Mouse (Mus musculus): ENCODE data around the gene Aunip. TPM values are rescaled to one million over a fixed set of nuclear protein-coding genes. Genes with fewer than 3 reads are reported as not detected.

Aunip gene
- polyA plus RNA-seq, 1 experiment from 2014 or later: 4.2 TPM

- H3K9ac ChIP-seq (replicated peaks; ENCODE audit: low read depth, low read length): no peak overlapping the region
- no peaks in the 10 kb centered on the region for H3K9me3 ChIP-seq (ENCODE audit: control insufficient read depth, low read length)
- H3K36me3 ChIP-seq (ENCODE audit: control insufficient read depth, insufficient read depth): no peaks in the 10 kb centered on the region
- no peaks in the 10 kb centered on the region for H3K27me3 ChIP-seq (replicated peaks; ENCODE audit: control insufficient read depth, insufficient read depth, low read length)
- no peak overlapping the region for H3K4me3 ChIP-seq (replicated peaks; ENCODE audit: low read length)
- no peak overlapping the region for H3K27ac ChIP-seq (ENCODE audit: low read length)
- H3K4me2 ChIP-seq (ENCODE audit: low read length): no peak overlapping the region
- WGBS: 88% methylated on average over 10 of the region's 10 CpGs
- no peak for ATAC-seq
- H3K4me1 ChIP-seq (replicated peaks; ENCODE audit: control insufficient read depth, insufficient read depth, low read length): peaks cover 3% of the 10 kb centered on the region
These were observed 6.9 kb downstream of the Aunip start for GRCm38 (mm10) chr4:134517719-134518118.

- WGBS: 83% methylated on average over 4 of the region's 4 CpGs
- H3K27ac ChIP-seq (ENCODE audit: low read length): no peak overlapping the region
- H3K4me3 ChIP-seq (replicated peaks; ENCODE audit: low read length): no peak overlapping the region
- no peaks in the 10 kb centered on the region; the same call in 1 of the 2 replicates for H3K4me1 ChIP-seq (replicated peaks; ENCODE audit: control insufficient read depth, insufficient read depth, low read length)
- no peaks in the 10 kb centered on the region for H3K9me3 ChIP-seq (ENCODE audit: control insufficient read depth, low read length)
- no peak for ATAC-seq
- no peak overlapping the region for H3K9ac ChIP-seq (replicated peaks; ENCODE audit: low read depth, low read length)
- H3K27me3 ChIP-seq (replicated peaks; ENCODE audit: control insufficient read depth, insufficient read depth, low read length): no peaks in the 10 kb centered on the region
- no peak overlapping the region for H3K4me2 ChIP-seq (ENCODE audit: low read length)
- no peaks in the 10 kb centered on the region for H3K36me3 ChIP-seq (ENCODE audit: control insufficient read depth, insufficient read depth)
These were observed 7.7 kb downstream of the Aunip start for GRCm38 (mm10) chr4:134518541-134518940.

- no peak for ATAC-seq
- no peak overlapping the region for H3K27ac ChIP-seq (ENCODE audit: low read length)
- no peak overlapping the region for H3K4me3 ChIP-seq (replicated peaks; ENCODE audit: low read length)
- no peak overlapping the region for H3K9ac ChIP-seq (replicated peaks; ENCODE audit: low read depth, low read length)
- H3K27me3 ChIP-seq (replicated peaks; ENCODE audit: control insufficient read depth, insufficient read depth, low read length): no peaks in the 10 kb centered on the region
- no peaks in the 10 kb centered on the region for H3K9me3 ChIP-seq (ENCODE audit: control insufficient read depth, low read length)
- H3K4me2 ChIP-seq (ENCODE audit: low read length): no peak overlapping the region
- no peaks in the 10 kb centered on the region for H3K36me3 ChIP-seq (ENCODE audit: control insufficient read depth, insufficient read depth)
- no peaks in the 10 kb centered on the region; the same call in 1 of the 2 replicates for H3K4me1 ChIP-seq (replicated peaks; ENCODE audit: control insufficient read depth, insufficient read depth, low read length)
These were observed 8.5 kb downstream of the Aunip start for GRCm38 (mm10) chr4:134519281-134519680.

GRCm38 (mm10) chr4:134523447-134523846 lies 12.6 kb downstream of the Aunip start:
- Histone ChIP-seq H3K4me3 (replicated peaks; ENCODE audit: low read length) (no peak overlapping the region), H3K36me3 (ENCODE audit: control insufficient read depth, insufficient read depth) (peaks cover 12% of the 10 kb centered on the region)
- WGBS: 90% methylated on average over 4 of the region's 4 CpGs

GRCm38 (mm10) chr4:134525806-134526205 lies 15.0 kb downstream of the Aunip start:
- 24% methylated on average over 5 of the region's 5 CpGs for WGBS
- H3K4me3 ChIP-seq (replicated peaks; ENCODE audit: low read length): no peak overlapping the region
- no peak overlapping the region for H3K9ac ChIP-seq (replicated peaks; ENCODE audit: low read depth, low read length)
- H3K4me2 ChIP-seq (ENCODE audit: low read length): no peak overlapping the region
- ATAC-seq: no peak
- no peaks in the 10 kb centered on the region for H3K4me1 ChIP-seq (replicated peaks; ENCODE audit: control insufficient read depth, insufficient read depth, low read length)
- H3K27ac ChIP-seq (ENCODE audit: low read length): no peak overlapping the region
- H3K36me3 ChIP-seq (ENCODE audit: control insufficient read depth, insufficient read depth): peaks cover 30% of the 10 kb centered on the region
- H3K27me3 ChIP-seq (replicated peaks; ENCODE audit: control insufficient read depth, insufficient read depth, low read length): no peaks in the 10 kb centered on the region
- H3K9me3 ChIP-seq (ENCODE audit: control insufficient read depth, low read length): no peaks in the 10 kb centered on the region

More at GRCm38 (mm10) chr4:134523447-134523846, 12.6 kb downstream of the Aunip start:
- no peak overlapping the region for H3K4me2 ChIP-seq (ENCODE audit: low read length)
- H3K4me1 ChIP-seq (replicated peaks; ENCODE audit: control insufficient read depth, insufficient read depth, low read length): no peaks in the 10 kb centered on the region; the same call in 1 of the 2 replicates
- no peaks in the 10 kb centered on the region for H3K9me3 ChIP-seq (ENCODE audit: control insufficient read depth, low read length)
- no peak overlapping the region for H3K27ac ChIP-seq (ENCODE audit: low read length)
- no peak overlapping the region for H3K9ac ChIP-seq (replicated peaks; ENCODE audit: low read depth, low read length)
- no peak for ATAC-seq
- H3K27me3 ChIP-seq (replicated peaks; ENCODE audit: control insufficient read depth, insufficient read depth, low read length): no peaks in the 10 kb centered on the region

GRCm38 (mm10) chr4:134526220-134526619 lies 15.4 kb downstream of the Aunip start:
- H3K4me3 ChIP-seq (replicated peaks; ENCODE audit: low read length): no peak overlapping the region
- H3K4me1 ChIP-seq (replicated peaks; ENCODE audit: control insufficient read depth, insufficient read depth, low read length): no peaks in the 10 kb centered on the region
- H3K9me3 ChIP-seq (ENCODE audit: control insufficient read depth, low read length): no peaks in the 10 kb centered on the region
- H3K27me3 ChIP-seq (replicated peaks; ENCODE audit: control insufficient read depth, insufficient read depth, low read length): no peaks in the 10 kb centered on the region
- H3K36me3 ChIP-seq (ENCODE audit: control insufficient read depth, insufficient read depth): peaks cover 30% of the 10 kb centered on the region
- no peak for ATAC-seq
- H3K27ac ChIP-seq (ENCODE audit: low read length): no peak overlapping the region
- WGBS: 54% methylated on average over 5 of the region's 5 CpGs
- no peak overlapping the region for H3K9ac ChIP-seq (replicated peaks; ENCODE audit: low read depth, low read length)
- H3K4me2 ChIP-seq (ENCODE audit: low read length): no peak overlapping the region

- Histone ChIP-seq H3K4me2 (ENCODE audit: low read length) (no peak overlapping the region), H3K4me1 (replicated peaks; ENCODE audit: control insufficient read depth, insufficient read depth, low read length) (peaks cover 17% of the 10 kb centered on the region), H3K4me3 (replicated peaks; ENCODE audit: low read length) (no peak overlapping the region), H3K9ac (replicated peaks; ENCODE audit: low read depth, low read length) (no peak overlapping the region), H3K9me3 (ENCODE audit: control insufficient read depth, low read length) (no peaks in the 10 kb centered on the region), H3K27me3 (replicated peaks; ENCODE audit: control insufficient read depth, insufficient read depth, low read length) (no peaks in the 10 kb centered on the region), H3K36me3 (ENCODE audit: control insufficient read depth, insufficient read depth) (peaks cover 22% of the 10 kb centered on the region), H3K27ac (ENCODE audit: low read length) (no peak overlapping the region)
- no peak for ATAC-seq
- WGBS: 86% methylated on average over 4 of the region's 4 CpGs
These were observed 22.1 kb downstream of the Aunip start for GRCm38 (mm10) chr4:134532928-134533327.

- Histone ChIP-seq H3K9ac (replicated peaks; ENCODE audit: low read depth, low read length) (no peak overlapping the region), H3K36me3 (ENCODE audit: control insufficient read depth, insufficient read depth) (peaks cover 19% of the 10 kb centered on the region), H3K27ac (ENCODE audit: low read length) (no peak overlapping the region), H3K4me2 (ENCODE audit: low read length) (no peak overlapping the region), H3K4me3 (replicated peaks; ENCODE audit: low read length) (no peak overlapping the region), H3K27me3 (replicated peaks; ENCODE audit: control insufficient read depth, insufficient read depth, low read length) (no peaks in the 10 kb centered on the region), H3K4me1 (replicated peaks; ENCODE audit: control insufficient read depth, insufficient read depth, low read length) (peaks cover 17% of the 10 kb centered on the region), H3K9me3 (ENCODE audit: control insufficient read depth, low read length) (no peaks in the 10 kb centered on the region)
- ATAC-seq: no peak
- 75% methylated on average over 4 of the region's 4 CpGs for WGBS
These were observed 22.6 kb downstream of the Aunip start for GRCm38 (mm10) chr4:134533421-134533820.

- H3K36me3 ChIP-seq (ENCODE audit: control insufficient read depth, insufficient read depth): peaks cover 15% of the 10 kb centered on the region
- under 1% methylated on average over 57 of the region's 57 CpGs for WGBS
- no peaks in the 10 kb centered on the region for H3K9me3 ChIP-seq (ENCODE audit: control insufficient read depth, low read length)
- peak overlapping the region; percentile 82 for H3K9ac ChIP-seq (replicated peaks; ENCODE audit: low read depth, low read length)
- no peaks in the 10 kb centered on the region for H3K27me3 ChIP-seq (replicated peaks; ENCODE audit: control insufficient read depth, insufficient read depth, low read length)
- peak overlapping the region; percentile 73 for H3K27ac ChIP-seq (ENCODE audit: low read length)
- peak overlapping the region; percentile 99 for H3K4me2 ChIP-seq (ENCODE audit: low read length)
- peak overlapping the region; percentile 96 for H3K4me3 ChIP-seq (replicated peaks; ENCODE audit: low read length)
- peak; percentile 9 for ATAC-seq
- H3K4me1 ChIP-seq (replicated peaks; ENCODE audit: control insufficient read depth, insufficient read depth, low read length): peaks cover 17% of the 10 kb centered on the region
These were observed 23.5 kb downstream of the Aunip start for GRCm38 (mm10) chr4:134534124-134534886.

Data from forebrain, embryonic 16.5 days (tissue).